Mouse (Mus musculus) embryonic fibroblast, embryonic 13.5 days (primary cell): ENCODE measurements at regions not wholly inside any gene's neighbourhood (a gene's known extent, or its start where the extent isn't known, plus 50 kb on each side); places are given as distances from the start of the nearest gene placed in this dataset.

Source experiments
- CTCF ChIP-seq: IDR thresholded peaks from 2 replicates; pipeline ENCODE4 v1.5.1; 2011; ENCODE audit warnings: mild to moderate bottlenecking, control low read depth, low read length, moderate library complexity, borderline replicate concordance; ENCODE audit not compliant: insufficient read depth
- POLR2A ChIP-seq: IDR thresholded peaks from 2 replicates; pipeline ENCODE4 v1.6.1; 2011; ENCODE audit warnings: low read depth, mild to moderate bottlenecking, control low read depth, low read length, moderate library complexity

DNA sequence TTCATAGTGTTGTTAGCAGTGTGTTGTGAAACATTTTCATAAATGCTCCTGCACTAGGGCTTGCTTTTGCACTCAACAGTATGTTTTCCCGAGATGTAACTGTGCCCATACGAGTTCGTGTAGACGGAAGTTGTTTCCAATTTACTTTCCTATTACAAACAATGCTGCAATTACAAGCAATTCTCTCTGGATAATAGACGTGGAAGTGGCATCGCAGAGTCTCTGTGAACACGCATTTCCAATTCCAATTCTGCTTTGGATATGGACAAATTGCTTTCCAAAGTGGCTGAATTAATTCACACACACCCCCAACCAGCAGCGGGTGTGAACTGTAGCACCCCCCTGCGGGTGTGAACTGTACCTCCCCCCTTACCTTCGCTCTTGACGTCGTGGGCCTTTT lies 250.9 kb upstream of the Dio3 start:
- TF ChIP-seq POLR2A: no peak
- TF ChIP-seq CTCF: no peak
